Mouse (Mus musculus) limb, embryonic 11.5 days (tissue): ENCODE results near the gene Prss50. TPM values are rescaled to one million over a fixed set of nuclear protein-coding genes. Genes with fewer than 3 reads are reported as not detected.
"Not testable (repeated sequence)": the region's sequence is repeated elsewhere in the genome, so short reads cannot be mapped to it uniquely, and the experiment has no call there.

Experiments used
- ATAC-seq: fragments of 200-750 bp; cut with Nextera tagmentation; 2 replicates; pipeline ENCODE4 v1.8.0; 2017; ENCODE audit warnings: low read depth; ENCODE audit not compliant: insufficient number of reproducible peaks, low FRiP score, low TSS enrichment
- DNase-seq: peaks from one replicate; pipeline ENCODE4 v3.0.0-alpha.2; 2015; ENCODE audit warnings: low spot score
- H3K27ac ChIP-seq: fragments of 300-500 bp; sonication (generic); replicated peaks from 2 replicates; pipeline ENCODE4 v1.5.1; 2014; ENCODE audit warnings: low read depth, mild to moderate bottlenecking, low read length
- H3K27me3 ChIP-seq: fragments of 300-500 bp; sonication (generic); 2 replicates; pipeline ENCODE4 v1.6.1; 2014; ENCODE audit warnings: mild to moderate bottlenecking, low read length, mixed read lengths; ENCODE audit not compliant: control insufficient read depth, insufficient read depth
- H3K36me3 ChIP-seq: fragments of 300-500 bp; sonication (generic); 2 replicates; pipeline ENCODE4 v1.6.1; 2014; ENCODE audit warnings: mild to moderate bottlenecking, low read length, moderate library complexity, mixed read lengths; ENCODE audit not compliant: control insufficient read depth, insufficient read depth
- H3K4me1 ChIP-seq: fragments of 300-500 bp; sonication (generic); 2 replicates; pipeline ENCODE4 v1.6.1; 2014; ENCODE audit warnings: low read length, mixed read lengths; ENCODE audit not compliant: control insufficient read depth, insufficient read depth
- H3K4me2 ChIP-seq: fragments of 300-500 bp; sonication (generic); 2 replicates; pipeline ENCODE4 v1.6.1; 2014; ENCODE audit warnings: low read depth, mild to moderate bottlenecking, moderate library complexity; ENCODE audit not compliant: severe bottlenecking
- H3K4me3 ChIP-seq: fragments of 300-500 bp; sonication (generic); 2 replicates; pipeline ENCODE4 v1.5.1; 2014; ENCODE audit warnings: low read depth, low read length
- H3K9ac ChIP-seq: fragments of 300-500 bp; sonication (generic); 2 replicates; pipeline ENCODE4 v1.6.1; 2014; ENCODE audit warnings: mild to moderate bottlenecking, low read length
- H3K9me3 ChIP-seq: fragments of 300-500 bp; sonication (generic); 2 replicates; pipeline ENCODE4 v1.6.1; 2016; ENCODE audit warnings: low read length; ENCODE audit not compliant: control insufficient read depth
- WGBS: fragments of 180-500 bp; shearing (Covaris S2); extraction: QIAGEN DNeasy Blood & Tissue Kit; methylation state at CpG from one replicate; pipeline ENCODE4 v1.1.7; 2014; 5-methylcytosine and 5-hydroxymethylcytosine counted together
- polyA plus RNA-seq: library from polyadenylated mRNA; unstranded; fragments of >200 nt; fragmentation: Nextera tagmentation; extraction: Ambion mirVana; gene quantifications from 2 replicates; pipeline ENCODE4 v1.2.1, GENCODE M21; 2014

Gene Prss50
- 0.51 and 0.69 TPM in 2 replicates for polyA plus RNA-seq

- DNase-seq: peak; percentile 56
- H3K27ac ChIP-seq: no peak within 1 kb of the TSS
- H3K9me3 ChIP-seq: no peaks in the 10 kb centered on the region
- peak within 1 kb of the TSS; percentile 58 for H3K4me2 ChIP-seq
- H3K4me1 ChIP-seq: 0 out of 2 replicates have a peak, but pooled peaks cover 4% of the 10 kb centered on the region
- WGBS: 10% methylated on average over 49 of the region's 50 CpGs
- H3K27me3 ChIP-seq: 0 out of 2 replicates have a peak, but pooled peaks cover 11% of the 10 kb centered on the region
- ATAC-seq: 0 out of 2 replicates have a peak, but pooled peaks have one; percentile 16
- no peaks in the 10 kb centered on the region for H3K36me3 ChIP-seq
- peak within 1 kb of the TSS; percentile 20 for H3K4me3 ChIP-seq
- peak within 1 kb of the TSS; percentile 50 for H3K9ac ChIP-seq
Measured at GRCm38 (mm10) chr9:110857781-110858472, at the start of gene Prss50. Gene Prss50, plus strand, starts transcription at chr9:110857967.

GRCm38 (mm10) chr9:110810051-110810450 lies 47.7 kb upstream of the Prss50 start:
- no peaks in the 10 kb centered on the region for H3K27me3 ChIP-seq
- no peak overlapping the region for H3K4me2 ChIP-seq
- no peak for ATAC-seq
- WGBS: 84% methylated on average over 4 of the region's 4 CpGs
- H3K36me3 ChIP-seq: no peaks in the 10 kb centered on the region
- no peaks in the 10 kb centered on the region for H3K9me3 ChIP-seq
- no peaks in the 10 kb centered on the region for H3K4me1 ChIP-seq
- no peak for DNase-seq
- H3K9ac ChIP-seq: no peak overlapping the region
- H3K4me3 ChIP-seq: no peak overlapping the region
- no peak overlapping the region for H3K27ac ChIP-seq

- H3K9ac ChIP-seq: no peak within 1 kb of the TSS
- no peaks in the 10 kb centered on the region for H3K27me3 ChIP-seq
- 52% methylated on average over 18 of the region's 18 CpGs for WGBS
- H3K36me3 ChIP-seq: no peaks in the 10 kb centered on the region
- no peaks in the 10 kb centered on the region for H3K4me1 ChIP-seq
- DNase-seq (no peak), ATAC-seq (no peak)
- H3K4me3 ChIP-seq: no peak within 1 kb of the TSS
- H3K27ac ChIP-seq: no peak within 1 kb of the TSS
- no peak within 1 kb of the TSS for H3K4me2 ChIP-seq
- no peaks in the 10 kb centered on the region for H3K9me3 ChIP-seq
Measured at GRCm38 (mm10) chr9:110813789-110814188, 44.0 kb upstream of the Prss50 start, which contains the start of gene Prss44. Gene Prss44, plus strand, starts transcription at chr9:110813994.

GRCm38 (mm10) chr9:110820546-110820945 lies 37.2 kb upstream of the Prss50 start:
- H3K4me3 ChIP-seq, H3K27ac ChIP-seq, ATAC-seq, H3K9ac ChIP-seq, H3K4me2 ChIP-seq, H3K27me3 ChIP-seq, H3K4me1 ChIP-seq, DNase-seq, H3K9me3 ChIP-seq, H3K36me3 ChIP-seq: not testable (repeated sequence)

GRCm38 (mm10) chr9:110821436-110821835 lies 36.3 kb upstream of the Prss50 start:
- Histone ChIP-seq H3K4me1 (no peaks in the 10 kb centered on the region), H3K4me2 (no peak overlapping the region), H3K27ac (no peak overlapping the region), H3K36me3 (no peaks in the 10 kb centered on the region), H3K27me3 (no peaks in the 10 kb centered on the region), H3K9ac (no peak overlapping the region), H3K4me3 (no peak overlapping the region), H3K9me3 (no peaks in the 10 kb centered on the region)
- DNase-seq (no peak), ATAC-seq (no peak)
- WGBS: 84% methylated on average over 7 of the region's 7 CpGs

GRCm38 (mm10) chr9:110825426-110825825 lies 32.3 kb upstream of the Prss50 start:
- Histone ChIP-seq H3K9me3 (no peaks in the 10 kb centered on the region), H3K36me3 (no peaks in the 10 kb centered on the region), H3K4me1 (no peaks in the 10 kb centered on the region), H3K27ac (no peak overlapping the region), H3K9ac (no peak overlapping the region), H3K4me2 (no peak overlapping the region), H3K27me3 (no peaks in the 10 kb centered on the region), H3K4me3 (no peak overlapping the region)
- DNase-seq: no peak
- no peak for ATAC-seq
- 78% methylated on average over 4 of the region's 4 CpGs for WGBS

- Histone ChIP-seq H3K27me3 (no peaks in the 10 kb centered on the region), H3K4me1 (no peaks in the 10 kb centered on the region), H3K9ac (no peak overlapping the region), H3K4me2 (no peak overlapping the region), H3K4me3 (no peak overlapping the region), H3K9me3 (no peaks in the 10 kb centered on the region), H3K36me3 (no peaks in the 10 kb centered on the region), H3K27ac (no peak overlapping the region)
- ATAC-seq (no peak), DNase-seq (no peak)
- 82% methylated on average over 7 of the region's 7 CpGs for WGBS
Measured at GRCm38 (mm10) chr9:110825832-110826231, 31.9 kb upstream of the Prss50 start.

- WGBS: 83% methylated on average over 3 of the region's 3 CpGs
- no peaks in the 10 kb centered on the region for H3K9me3 ChIP-seq
- no peak within 1 kb of the TSS for H3K27ac ChIP-seq
- no peak within 1 kb of the TSS for H3K9ac ChIP-seq
- no peak within 1 kb of the TSS for H3K4me3 ChIP-seq
- ATAC-seq: no peak
- H3K4me1 ChIP-seq: no peaks in the 10 kb centered on the region
- no peaks in the 10 kb centered on the region for H3K36me3 ChIP-seq
- DNase-seq: no peak
- no peak within 1 kb of the TSS for H3K4me2 ChIP-seq
- no peaks in the 10 kb centered on the region for H3K27me3 ChIP-seq
Measured at GRCm38 (mm10) chr9:110826390-110826789, 31.4 kb upstream of the Prss50 start, which contains the start of gene Prss43. Gene Prss43, plus strand, starts transcription at chr9:110826690.
